Mouse (Mus musculus): ENCODE measurements at regions not wholly inside any gene's neighbourhood (a gene's known extent, or its start where the extent isn't known, plus 50 kb on each side); places are given as distances from the start of the nearest gene placed in this dataset.

- no peaks in the 10 kb centered on the region for H3K4me1 ChIP-seq (ENCODE audit: insufficient read depth, low read depth, low read length)
- no peaks in the 10 kb centered on the region for H3K27me3 ChIP-seq (replicated peaks; ENCODE audit: insufficient read depth, low read length)
- no peak overlapping the region for H3K4me3 ChIP-seq (ENCODE audit: low read depth, low read length)
- no peak overlapping the region for H3K27ac ChIP-seq (ENCODE audit: low read length)
- WGBS, result 22% methylated on average over 8 of the region's 8 CpGs
- no peaks in the 10 kb centered on the region for H3K9me3 ChIP-seq (ENCODE audit: low read length)
- DNase-seq (ENCODE audit: low spot score) (peak; percentile 68), ATAC-seq (peak; percentile 25; the same call in 1 of the 2 replicates)
- H3K9ac ChIP-seq (replicated peaks; ENCODE audit: low read depth), result no peak overlapping the region
- no peak overlapping the region for H3K4me2 ChIP-seq (replicated peaks; ENCODE audit: low read depth, low read length)
- TF ChIP-seq CTCF (IDR thresholded peaks at IDR 0.05) (peak; percentile 92), EP300 (IDR thresholded peaks at IDR 0.05) (no peak)
- H3K36me3 ChIP-seq (ENCODE audit: insufficient read depth, low read length), result no peaks in the 10 kb centered on the region
These were observed 146.7 kb upstream of the C9orf72 start for GRCm38 (mm10) chr4:35372528-35373212.

GRCm38 (mm10) chr4:35364161-35364560 lies 138.2 kb upstream of the C9orf72 start:
- no peak for DNase-seq (ENCODE audit: low spot score)
- H3K27me3 ChIP-seq (replicated peaks; ENCODE audit: insufficient read depth, low read length), result no peaks in the 10 kb centered on the region
- no peaks in the 10 kb centered on the region for H3K4me1 ChIP-seq (ENCODE audit: insufficient read depth, low read depth, low read length)
- no peak overlapping the region for H3K4me3 ChIP-seq (ENCODE audit: low read depth, low read length)
- no peak overlapping the region for H3K4me2 ChIP-seq (replicated peaks; ENCODE audit: low read depth, low read length)
- WGBS, result 61% methylated on average over 7 of the region's 7 CpGs
- no peak for TF ChIP-seq CTCF (IDR thresholded peaks at IDR 0.05)
- TF ChIP-seq EP300 (IDR thresholded peaks at IDR 0.05), result no peak
- H3K27ac ChIP-seq (ENCODE audit: low read length), result no peak overlapping the region
- no peaks in the 10 kb centered on the region for H3K9me3 ChIP-seq (ENCODE audit: low read length)
- ATAC-seq, result no peak
- H3K36me3 ChIP-seq (ENCODE audit: insufficient read depth, low read length), result no peaks in the 10 kb centered on the region
- H3K9ac ChIP-seq (replicated peaks; ENCODE audit: low read depth), result no peak overlapping the region

GRCm38 (mm10) chr4:35362176-35362575 lies 136.2 kb upstream of the C9orf72 start:
- ATAC-seq (no peak), DNase-seq (ENCODE audit: low spot score) (no peak)
- WGBS, result 72% methylated on average over 3 of the region's 3 CpGs
- no peak overlapping the region for H3K27ac ChIP-seq (ENCODE audit: low read length)
- H3K9me3 ChIP-seq (ENCODE audit: low read length), result no peaks in the 10 kb centered on the region
- no peak for TF ChIP-seq EP300 (IDR thresholded peaks at IDR 0.05)
- TF ChIP-seq CTCF (IDR thresholded peaks at IDR 0.05), result no peak
- H3K36me3 ChIP-seq (ENCODE audit: insufficient read depth, low read length), result no peaks in the 10 kb centered on the region
- no peak overlapping the region for H3K4me3 ChIP-seq (ENCODE audit: low read depth, low read length)
- no peak overlapping the region for H3K9ac ChIP-seq (replicated peaks; ENCODE audit: low read depth)
- H3K4me2 ChIP-seq (replicated peaks; ENCODE audit: low read depth, low read length), result no peak overlapping the region
- no peaks in the 10 kb centered on the region for H3K27me3 ChIP-seq (replicated peaks; ENCODE audit: insufficient read depth, low read length)
- H3K4me1 ChIP-seq (ENCODE audit: insufficient read depth, low read depth, low read length), result no peaks in the 10 kb centered on the region

- TF ChIP-seq EP300 (IDR thresholded peaks at IDR 0.05) (no peak), CTCF (IDR thresholded peaks at IDR 0.05) (no peak)
- DNase-seq (ENCODE audit: low spot score) (no peak), ATAC-seq (no peak)
- Histone ChIP-seq H3K27ac (ENCODE audit: low read length) (no peak overlapping the region), H3K9ac (replicated peaks; ENCODE audit: low read depth) (no peak overlapping the region), H3K27me3 (replicated peaks; ENCODE audit: insufficient read depth, low read length) (no peaks in the 10 kb centered on the region), H3K4me2 (replicated peaks; ENCODE audit: low read depth, low read length) (no peak overlapping the region), H3K4me1 (ENCODE audit: insufficient read depth, low read depth, low read length) (no peaks in the 10 kb centered on the region), H3K9me3 (ENCODE audit: low read length) (no peaks in the 10 kb centered on the region), H3K36me3 (ENCODE audit: insufficient read depth, low read length) (no peaks in the 10 kb centered on the region), H3K4me3 (ENCODE audit: low read depth, low read length) (no peak overlapping the region)
- WGBS, result 78% methylated on average over 3 of the region's 3 CpGs
These were observed 133.4 kb upstream of the C9orf72 start for GRCm38 (mm10) chr4:35359376-35359775.

- Histone ChIP-seq H3K9ac (replicated peaks; ENCODE audit: low read depth) (no peak overlapping the region), H3K27me3 (replicated peaks; ENCODE audit: insufficient read depth, low read length) (no peaks in the 10 kb centered on the region), H3K4me1 (ENCODE audit: insufficient read depth, low read depth, low read length) (no peaks in the 10 kb centered on the region), H3K27ac (ENCODE audit: low read length) (no peak overlapping the region), H3K9me3 (ENCODE audit: low read length) (no peaks in the 10 kb centered on the region), H3K36me3 (ENCODE audit: insufficient read depth, low read length) (no peaks in the 10 kb centered on the region), H3K4me3 (ENCODE audit: low read depth, low read length) (no peak overlapping the region), H3K4me2 (replicated peaks; ENCODE audit: low read depth, low read length) (no peak overlapping the region)
- ATAC-seq (no peak), DNase-seq (ENCODE audit: low spot score) (no peak)
- TF ChIP-seq CTCF (IDR thresholded peaks at IDR 0.05), result no peak
- TF ChIP-seq EP300 (IDR thresholded peaks at IDR 0.05), result no peak
- WGBS, result 77% methylated on average over 12 of the region's 12 CpGs
These were observed 131.1 kb upstream of the C9orf72 start for GRCm38 (mm10) chr4:35356904-35357563.

GRCm38 (mm10) chr4:35356051-35356450 lies 130.1 kb upstream of the C9orf72 start:
- Histone ChIP-seq H3K4me2 (replicated peaks; ENCODE audit: low read depth, low read length) (no peak overlapping the region), H3K36me3 (ENCODE audit: insufficient read depth, low read length) (no peaks in the 10 kb centered on the region), H3K4me3 (ENCODE audit: low read depth, low read length) (no peak overlapping the region), H3K27me3 (replicated peaks; ENCODE audit: insufficient read depth, low read length) (no peaks in the 10 kb centered on the region), H3K9me3 (ENCODE audit: low read length) (no peaks in the 10 kb centered on the region), H3K9ac (replicated peaks; ENCODE audit: low read depth) (no peak overlapping the region), H3K4me1 (ENCODE audit: insufficient read depth, low read depth, low read length) (no peaks in the 10 kb centered on the region), H3K27ac (ENCODE audit: low read length) (no peak overlapping the region)
- ATAC-seq (no peak), DNase-seq (ENCODE audit: low spot score) (no peak)
- TF ChIP-seq CTCF (IDR thresholded peaks at IDR 0.05) (no peak), EP300 (IDR thresholded peaks at IDR 0.05) (no peak)
- 72% methylated on average over 6 of the region's 6 CpGs for WGBS
